Mouse (Mus musculus): ENCODE measurements around the gene Gm5728. TPM values are rescaled to one million over a fixed set of nuclear protein-coding genes. Genes with fewer than 3 reads are reported as not detected.
"Not testable (repeated sequence)": the region's sequence is repeated elsewhere in the genome, so short reads cannot be mapped to it uniquely, and the experiment has no call there.

Gene Gm5728
- not detected in 2 replicates for polyA plus RNA-seq (2012; rRNA removed)

DNA sequence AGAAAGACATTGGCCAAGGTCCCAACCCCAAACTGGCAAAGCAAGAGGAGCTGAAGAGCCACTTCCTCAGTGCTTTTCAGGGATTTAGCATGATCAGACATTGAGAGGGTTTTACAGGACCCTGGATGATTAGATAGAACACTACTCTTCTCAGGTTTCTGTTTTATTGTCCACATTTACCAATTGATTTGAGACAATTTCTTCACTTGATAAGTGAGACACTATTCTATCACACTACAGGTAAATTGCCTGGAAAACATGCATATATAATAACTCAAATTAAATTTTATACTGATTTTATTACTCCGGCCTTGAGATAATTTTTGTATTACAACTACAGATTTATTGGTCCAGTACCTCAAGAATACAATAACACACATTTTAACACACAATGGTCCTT lies at the start of gene Gm5728:
Gene Gm5728 (minus strand): TSS at position 101 of the 400 bp plus-strand sequence.
- not testable (repeated sequence) for H3K27ac ChIP-seq (ENCODE audit: control insufficient read depth, insufficient read depth, low read length); DNase-seq; H3K4me1 ChIP-seq (replicated peaks; ENCODE audit: control insufficient read depth, insufficient read depth, low read length); H3K27me3 ChIP-seq (ENCODE audit: control insufficient read depth, insufficient read depth, low read length); H3K4me3 ChIP-seq (ENCODE audit: control insufficient read depth, insufficient read depth, low read length); H3K36me3 ChIP-seq (ENCODE audit: control insufficient read depth, insufficient read depth, low read length)
- WGBS, result no CpG with 5 or more reads among the region's 1 CpGs

DNA sequence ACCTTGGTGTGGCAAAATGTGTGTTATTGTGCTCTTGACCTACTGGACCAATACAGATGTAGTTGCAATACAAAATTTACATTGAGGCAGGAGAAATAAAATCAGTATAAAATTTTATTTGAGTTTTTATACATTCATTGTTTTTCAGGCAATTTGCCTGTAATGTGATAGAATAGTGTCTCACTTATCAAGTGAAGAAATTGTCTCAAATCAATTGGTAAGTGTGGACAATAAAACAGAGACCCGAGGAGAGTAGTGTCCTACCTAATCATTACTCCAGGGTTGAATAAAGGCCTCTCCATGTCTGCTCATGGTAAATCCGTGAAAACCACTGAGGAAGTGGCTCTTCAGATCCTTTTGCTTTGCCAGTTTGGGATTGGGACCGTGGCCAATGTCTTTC lies 42.4 kb upstream of the Gm5728 start, which contains the start of gene Vmn1r100:
Gene Vmn1r100 (plus strand): TSS at position 301 of the 400 bp plus-strand sequence.
- not testable (repeated sequence) for DNase-seq; H3K4me1 ChIP-seq (replicated peaks; ENCODE audit: control insufficient read depth, insufficient read depth, low read length); H3K27me3 ChIP-seq (ENCODE audit: control insufficient read depth, insufficient read depth, low read length); H3K36me3 ChIP-seq (ENCODE audit: control insufficient read depth, insufficient read depth, low read length); H3K27ac ChIP-seq (ENCODE audit: control insufficient read depth, insufficient read depth, low read length); H3K4me3 ChIP-seq (ENCODE audit: control insufficient read depth, insufficient read depth, low read length)
- WGBS, result no CpG with 5 or more reads among the region's 3 CpGs

DNA sequence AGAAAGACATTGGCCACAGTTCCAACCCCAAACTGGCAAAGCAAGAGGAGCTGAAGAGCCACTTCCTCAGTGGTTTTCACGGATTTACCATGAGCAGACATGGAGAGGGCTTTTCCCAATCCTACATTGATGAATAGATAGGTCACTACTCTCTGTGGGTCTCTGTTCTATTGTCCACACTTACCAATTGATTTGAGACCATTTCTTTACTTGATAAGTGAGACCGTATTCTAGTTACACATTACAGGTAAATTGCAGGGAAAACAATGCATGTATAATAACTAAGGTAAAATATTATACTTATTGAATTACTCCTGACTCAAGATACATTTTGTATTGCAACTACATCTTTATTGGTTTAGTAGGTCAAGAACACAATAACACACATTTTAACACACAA lies 41.2 kb downstream of the Gm5728 start, which contains the start of gene Gm4133:
Gene Gm4133 (minus strand): TSS at position 101 of the 400 bp plus-strand sequence.
- no CpG with 5 or more reads among the region's 2 CpGs for WGBS
- H3K4me3 ChIP-seq (ENCODE audit: control insufficient read depth, insufficient read depth, low read length); DNase-seq; H3K4me1 ChIP-seq (replicated peaks; ENCODE audit: control insufficient read depth, insufficient read depth, low read length); H3K36me3 ChIP-seq (ENCODE audit: control insufficient read depth, insufficient read depth, low read length); H3K27me3 ChIP-seq (ENCODE audit: control insufficient read depth, insufficient read depth, low read length); H3K27ac ChIP-seq (ENCODE audit: control insufficient read depth, insufficient read depth, low read length): not testable (repeated sequence)

Other genes starting within 250 kb of the Gm5728 start
- not detected in 2 replicates for gene Vmn1r93, start 236.3 kb downstream of the Gm5728 start, polyA plus RNA-seq (2012; rRNA removed)
- not detected in 2 replicates for gene Vmn1r94, start 207.0 kb downstream of the Gm5728 start, polyA plus RNA-seq (2012; rRNA removed)
- gene Vmn1r95, start 181.7 kb downstream of the Gm5728 start, polyA plus RNA-seq (2012; rRNA removed), result not detected in 2 replicates
- gene Gm6164, start 169.8 kb downstream of the Gm5728 start, polyA plus RNA-seq (2012; rRNA removed), result not detected in 2 replicates
- gene Gm4498, start 141.6 kb downstream of the Gm5728 start, polyA plus RNA-seq (2012; rRNA removed), result not detected in 2 replicates
- gene Gm5890, start 112.6 kb downstream of the Gm5728 start, polyA plus RNA-seq (2012; rRNA removed), result not detected in 2 replicates
- gene Gm4133, start 41.3 kb downstream of the Gm5728 start, polyA plus RNA-seq (2012; rRNA removed), result not detected in 2 replicates
- not detected in 2 replicates for gene Vmn1r100, start 42.5 kb upstream of the Gm5728 start, polyA plus RNA-seq (2012; rRNA removed)
- not detected in 2 replicates for gene Vmn1r101, start 67.2 kb upstream of the Gm5728 start, polyA plus RNA-seq (2012; rRNA removed)
- not detected in 2 replicates for gene Gm10670, start 99.5 kb upstream of the Gm5728 start, polyA plus RNA-seq (2012; rRNA removed)
- gene Vmn1r103, start 135.1 kb upstream of the Gm5728 start, polyA plus RNA-seq (2012; rRNA removed), result not detected in 2 replicates
- not detected in 2 replicates for gene Vmn1r104, start 158.4 kb upstream of the Gm5728 start, polyA plus RNA-seq (2012; rRNA removed)
- gene Gm5726, start 170.3 kb upstream of the Gm5728 start, polyA plus RNA-seq (2012; rRNA removed), result not detected in 2 replicates
- not detected in 2 replicates for gene Gm4141, start 200.8 kb upstream of the Gm5728 start, polyA plus RNA-seq (2012; rRNA removed)
- not detected in 2 replicates for gene Gm4513, start 223.6 kb upstream of the Gm5728 start, polyA plus RNA-seq (2012; rRNA removed)